Mouse (Mus musculus): ENCODE measurements around the gene Braf.
A peak's percentile ranks its signal among the peaks of the same experiment; 100 is the strongest.

Gene Braf

DNA sequence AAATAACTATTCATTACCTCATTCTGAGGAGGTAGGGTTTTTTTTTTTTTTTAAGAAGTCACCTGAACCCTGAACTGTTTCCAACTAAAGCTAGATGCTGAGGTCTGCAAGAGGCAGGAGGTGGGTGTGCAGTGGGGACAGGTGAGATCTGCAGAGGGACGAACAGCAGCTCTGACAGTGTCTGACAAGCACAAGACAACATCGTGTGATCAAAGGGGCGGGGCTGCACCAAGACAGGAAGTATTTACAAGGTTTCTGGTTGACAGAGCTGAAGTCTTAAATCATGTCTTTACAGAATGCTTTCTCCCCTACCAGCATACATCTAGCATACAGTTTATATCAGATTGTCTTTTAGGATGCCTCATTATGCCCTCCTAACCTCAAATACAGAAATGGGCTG lies 118.4 kb downstream of the Braf start:
- DNase-seq: peak in 1 of 2 experiments; percentile 14

DNA sequence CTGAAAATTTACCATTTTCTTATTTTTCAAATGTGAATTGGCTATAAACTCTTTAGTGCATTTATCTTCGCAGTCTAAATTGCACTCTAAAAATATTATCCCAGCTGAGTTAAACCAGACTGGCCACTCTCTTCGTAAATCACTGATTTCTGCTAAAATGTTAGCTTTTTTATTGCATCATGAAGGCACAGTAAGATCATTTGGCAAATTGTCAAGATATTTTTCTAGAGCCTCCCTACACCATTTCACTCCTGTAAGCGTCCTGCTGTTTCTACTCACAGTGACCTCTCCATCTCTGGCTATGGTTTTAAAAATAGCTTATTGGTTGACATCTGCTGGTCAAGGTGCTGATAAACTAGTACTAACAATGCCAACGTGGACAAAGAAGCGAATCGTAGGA lies 119.2 kb downstream of the Braf start:
- no peak for DNase-seq

DNA sequence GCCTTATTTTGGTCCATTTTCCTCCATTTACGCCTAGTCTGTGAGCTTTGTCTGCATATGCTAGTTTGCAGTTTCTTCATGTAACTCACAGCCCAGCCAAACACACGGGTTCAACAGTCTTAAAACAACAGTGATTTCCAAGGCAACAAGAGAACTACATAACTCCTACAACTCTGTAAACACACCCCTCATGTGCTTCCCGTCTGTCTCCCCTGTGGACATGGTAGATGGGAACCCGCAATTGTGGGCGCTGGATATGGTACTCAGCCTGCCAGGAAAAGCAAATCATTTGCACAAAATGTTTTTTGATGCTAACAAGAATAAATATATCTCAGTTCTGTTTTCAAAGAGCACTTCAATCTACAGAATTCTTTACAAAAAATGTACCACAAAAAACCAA lies 120.7 kb downstream of the Braf start:
- DNase-seq: no peak

DNA sequence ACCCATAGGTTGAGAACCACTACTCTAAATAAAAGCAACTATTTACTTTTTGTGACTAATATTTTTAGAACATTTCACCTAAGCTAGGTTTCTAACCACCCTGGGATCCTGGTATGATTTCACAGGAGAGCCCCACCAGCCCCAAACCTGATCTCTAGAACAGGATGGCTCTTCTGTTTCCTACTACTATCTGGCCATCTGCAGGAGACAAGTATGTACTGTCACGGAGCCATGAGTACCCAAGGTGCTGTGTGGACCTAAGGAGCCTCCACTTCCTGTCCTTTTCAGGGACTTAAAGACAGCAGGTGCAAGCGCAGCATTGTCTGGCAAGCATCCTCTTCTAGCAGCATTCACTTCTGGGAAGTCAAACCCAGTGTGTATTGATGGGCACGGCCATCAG lies 123.4 kb downstream of the Braf start:
- DNase-seq: no peak

DNA sequence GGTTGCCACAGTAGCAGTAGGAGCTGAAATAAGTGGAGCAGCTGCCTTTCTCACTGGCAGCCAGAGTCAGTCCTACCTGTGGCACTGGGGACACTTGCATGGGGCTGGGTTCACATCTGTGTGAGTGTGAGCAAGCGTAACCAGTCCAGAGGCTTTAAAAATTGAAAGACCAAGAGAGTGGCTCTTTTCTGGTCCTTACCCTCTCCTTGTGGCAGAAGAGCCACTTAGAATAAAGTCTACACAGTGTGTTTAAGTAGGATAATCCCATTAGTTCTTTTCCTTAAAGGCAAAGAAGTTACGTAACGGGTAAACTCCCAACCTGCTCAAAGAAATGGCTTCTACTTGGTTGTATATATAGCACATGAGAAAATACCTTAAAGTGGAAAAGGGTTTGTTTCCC lies 124.4 kb downstream of the Braf start:
- DNase-seq: no peak

DNA sequence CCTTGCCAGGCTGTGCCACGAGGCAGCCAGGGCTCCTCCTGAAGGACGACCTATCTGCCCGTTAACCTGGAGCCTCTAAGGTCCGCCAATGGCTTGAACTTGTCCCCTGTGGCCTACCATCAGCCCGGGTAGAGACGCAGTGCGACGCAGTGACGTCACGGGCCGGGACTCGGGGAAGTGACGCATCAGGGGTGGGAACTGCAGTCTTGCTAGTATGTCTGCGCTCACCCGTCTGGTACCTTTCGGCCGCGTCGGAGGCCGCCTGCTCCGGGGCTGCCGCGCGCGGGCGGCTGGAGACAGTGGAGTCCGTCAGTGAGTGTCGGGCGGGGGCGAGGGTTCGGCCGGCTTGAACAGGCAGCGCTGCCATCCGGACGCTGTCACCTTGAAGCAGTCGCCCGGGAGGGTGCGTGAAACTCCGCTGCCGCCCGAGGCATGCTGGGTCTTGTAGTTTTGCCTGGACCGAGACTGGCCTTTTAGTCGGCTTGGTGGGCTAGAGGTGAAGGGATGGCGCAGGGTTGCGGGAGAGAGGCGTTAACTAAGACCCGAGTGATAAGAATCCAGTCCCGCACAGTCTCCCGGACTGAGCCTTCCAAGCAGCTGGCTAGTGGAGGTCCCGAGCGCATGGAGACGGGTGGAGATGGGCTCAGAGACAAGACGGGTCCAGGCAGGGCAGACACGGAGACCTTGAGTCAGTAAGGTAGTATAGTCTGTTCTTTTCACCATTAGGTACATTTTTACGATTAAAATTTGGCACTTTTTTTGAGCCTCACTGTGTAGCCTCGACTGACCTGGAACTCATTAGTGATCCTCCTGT lies 132.7 kb downstream of the Braf start, which contains the start of gene Ndufb2:
TSS of gene Ndufb2 (plus strand) at position 174 of the 814 bp plus-strand sequence.
- DNase-seq: peak; percentile 94 to 95

DNA sequence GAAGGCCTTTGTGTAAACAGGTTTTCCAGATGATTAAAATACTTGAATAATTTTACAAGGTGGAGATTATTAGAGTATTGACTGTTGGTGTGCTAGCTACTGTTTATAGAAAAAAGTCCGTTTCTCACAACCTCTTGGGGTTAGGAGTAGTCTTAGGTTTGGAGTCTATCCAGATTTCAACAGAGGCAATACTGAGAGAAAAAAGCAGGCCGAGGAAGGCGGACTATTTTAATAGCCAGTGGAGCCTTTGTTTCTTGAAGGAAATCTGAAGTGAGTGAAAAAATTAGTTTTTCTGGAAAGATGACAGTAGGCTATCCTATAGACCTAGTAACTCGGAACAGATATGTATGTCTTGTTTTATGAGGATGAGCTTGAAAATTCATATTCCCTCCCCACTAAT lies 133.8 kb downstream of the Braf start:
- DNase-seq: no peak

DNA sequence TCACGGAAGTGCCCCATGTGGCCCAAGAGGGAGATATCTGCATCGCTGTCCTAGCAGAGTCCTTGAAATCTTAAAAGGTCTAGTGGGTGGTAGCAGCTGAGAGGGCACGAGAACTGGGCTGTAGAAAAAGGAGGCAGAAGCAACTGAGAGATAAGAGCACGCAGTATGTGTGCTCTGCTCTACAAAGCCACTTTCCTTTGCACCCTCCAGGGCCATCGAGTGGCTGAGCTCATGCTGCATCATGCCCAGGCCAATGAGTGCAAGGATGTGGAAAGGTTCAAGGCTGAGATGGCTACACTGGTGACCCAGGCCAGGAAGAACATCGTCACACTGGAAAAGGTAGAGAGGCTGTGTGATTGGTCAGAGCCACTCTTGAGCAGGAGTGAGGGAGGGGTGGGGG lies 139.7 kb downstream of the Braf start, which contains the start of gene Gm42420:
TSS of gene Gm42420 (plus strand) at position 237 of the 400 bp plus-strand sequence.
- no peak for DNase-seq

DNA sequence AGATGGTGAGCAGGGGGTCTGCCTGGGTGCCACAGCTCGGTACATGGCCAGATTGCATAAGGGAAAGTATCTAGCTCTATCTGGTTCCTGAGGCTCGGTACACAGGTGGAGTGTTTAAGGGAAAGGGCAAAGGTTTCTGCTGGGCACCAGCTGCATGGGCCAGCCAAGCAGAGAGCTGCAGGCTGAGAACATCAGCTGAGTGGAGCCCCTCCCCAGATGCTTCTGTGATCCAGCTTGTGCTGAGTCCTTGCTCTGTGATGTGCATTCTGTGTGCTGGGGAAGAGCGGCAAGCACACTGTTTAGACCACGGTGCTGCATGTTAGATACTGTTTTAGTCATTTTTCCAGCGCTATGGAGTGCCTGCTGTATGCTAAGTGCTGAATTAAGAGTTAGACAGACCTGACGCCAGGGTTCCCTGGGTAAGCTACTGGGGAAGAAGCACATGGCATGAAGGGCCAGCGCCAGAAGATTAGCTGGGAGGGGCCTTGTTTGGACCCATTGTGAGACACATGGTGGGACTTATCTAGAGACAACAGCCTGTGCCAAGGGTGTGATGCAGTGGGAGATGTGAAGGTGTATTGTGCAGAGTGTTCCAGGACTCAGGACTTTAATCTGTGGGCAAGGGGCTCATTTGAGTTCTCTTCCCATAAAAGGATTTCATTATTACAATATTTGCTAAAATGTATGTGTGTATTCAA lies 144.0 kb downstream of the Braf start:
- no peak for DNase-seq

DNA sequence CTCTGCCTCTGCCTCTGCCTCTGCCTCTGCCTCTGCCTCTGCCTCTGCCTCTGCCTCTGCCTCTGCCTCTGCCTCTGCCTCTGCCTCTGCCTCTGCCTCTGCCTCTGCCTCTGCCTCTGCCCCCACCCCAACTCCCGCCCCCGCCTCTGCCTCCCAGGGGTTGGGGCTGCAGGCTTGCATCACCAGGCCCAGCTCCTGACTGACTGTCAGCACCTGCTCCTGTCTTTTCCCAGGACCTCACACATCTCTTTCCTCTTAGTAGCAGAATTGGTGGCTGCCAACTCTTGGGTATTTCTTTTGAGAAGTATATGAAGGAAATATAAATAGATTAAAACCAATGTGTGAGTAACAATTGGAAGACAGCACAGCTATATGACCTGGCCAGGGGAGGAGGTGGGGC lies 144.7 kb downstream of the Braf start:
- no peak for DNase-seq

DNA sequence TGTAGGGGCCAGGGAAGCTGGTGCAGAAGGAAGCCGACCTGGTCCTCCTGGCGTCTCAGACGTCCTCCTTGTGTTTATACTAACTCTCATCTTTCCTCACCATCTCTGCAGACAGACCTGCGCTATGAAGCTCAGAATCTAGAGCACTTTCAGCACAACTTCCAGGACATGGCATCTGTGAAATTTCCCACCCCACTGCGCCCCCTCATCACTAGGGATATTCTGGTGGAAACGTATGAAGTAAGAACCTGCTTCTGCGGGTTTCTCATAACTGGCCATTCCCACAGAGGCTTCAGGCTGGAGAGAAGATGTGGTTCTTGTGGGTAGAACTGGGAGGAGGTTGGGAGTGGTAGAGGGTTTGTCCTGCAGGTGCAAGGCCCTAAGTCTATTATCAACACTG lies 145.7 kb downstream of the Braf start:
- no peak for DNase-seq

DNA sequence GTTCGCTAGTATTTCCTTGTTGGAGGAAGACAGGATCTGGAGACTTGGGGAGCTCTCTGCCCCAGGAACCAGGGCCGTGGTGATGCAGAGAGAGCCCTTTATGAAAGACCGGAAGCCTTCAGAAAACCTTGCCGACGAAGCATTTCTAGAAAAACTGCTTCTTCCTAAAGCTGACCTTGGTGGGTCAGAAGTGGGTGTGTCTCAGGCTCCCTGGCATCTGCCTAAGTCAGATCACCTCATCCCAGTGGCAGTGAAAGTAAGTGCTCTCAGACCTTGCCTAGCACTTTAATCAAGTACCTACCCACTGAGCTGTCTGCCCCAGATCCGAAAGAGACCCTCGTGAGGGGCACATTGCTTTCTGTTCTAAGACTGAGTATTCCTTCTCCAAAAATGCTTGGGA lies 150.3 kb downstream of the Braf start:
- no peak for DNase-seq

DNA sequence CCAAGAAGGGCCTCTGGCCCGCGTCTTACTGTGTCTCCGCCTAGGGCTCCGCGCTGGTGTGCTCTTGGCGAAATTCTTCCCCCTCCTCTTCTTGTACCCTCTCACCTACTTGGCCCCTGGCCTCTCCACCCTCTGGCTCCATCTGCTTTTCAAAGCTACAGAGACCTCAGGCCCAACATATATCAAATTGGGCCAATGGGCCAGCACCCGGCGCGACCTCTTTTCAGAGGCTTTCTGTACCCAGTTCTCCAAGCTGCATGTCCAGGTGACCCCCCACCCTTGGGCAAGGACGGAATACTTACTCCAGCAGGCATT lies 150.8 kb downstream of the Braf start:
- DNase-seq: peak; percentile 37 to 38

DNA sequence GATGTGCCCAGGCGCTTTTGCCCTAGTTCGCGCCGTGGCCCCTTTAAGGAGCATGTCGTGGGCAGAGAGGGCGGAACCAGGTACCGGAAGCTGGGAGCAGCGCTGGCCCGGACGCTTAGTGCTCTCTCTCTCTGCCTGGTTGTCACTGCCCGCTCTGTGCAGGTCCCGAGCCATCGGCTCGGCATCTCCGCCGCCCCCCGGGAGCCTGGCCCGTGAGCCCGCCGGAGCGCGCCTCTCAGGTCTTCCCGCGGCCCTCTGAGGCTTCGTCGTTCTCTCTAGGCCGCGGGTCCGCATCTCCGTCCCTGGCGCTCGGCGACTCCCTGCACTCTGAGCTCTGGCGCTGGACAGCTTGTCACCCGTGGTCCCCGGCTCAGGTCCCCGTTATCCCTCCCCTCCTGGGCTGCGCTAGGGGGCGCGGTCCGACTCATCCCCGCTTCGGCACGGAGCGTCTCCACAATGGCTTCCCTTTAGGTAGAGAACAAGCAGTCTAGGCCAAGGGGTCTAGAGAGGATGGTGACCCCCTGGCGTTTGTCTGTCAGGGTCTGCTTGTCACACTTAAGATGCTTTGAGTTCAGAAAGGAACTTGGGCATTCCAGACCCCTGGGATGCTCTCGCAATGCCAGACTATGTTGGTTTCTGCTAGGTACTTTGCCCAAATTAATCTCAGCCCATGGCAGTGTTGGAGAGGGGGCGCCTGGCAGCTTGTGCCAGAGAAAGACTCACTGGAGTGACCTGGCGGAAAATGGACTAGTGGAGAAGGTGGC lies 151.3 kb downstream of the Braf start, which contains the start of gene Adck2:
TSS of gene Adck2 (plus strand) at position 83 of the 764 bp plus-strand sequence.
- DNase-seq: peak; percentile 67 to 79

DNA sequence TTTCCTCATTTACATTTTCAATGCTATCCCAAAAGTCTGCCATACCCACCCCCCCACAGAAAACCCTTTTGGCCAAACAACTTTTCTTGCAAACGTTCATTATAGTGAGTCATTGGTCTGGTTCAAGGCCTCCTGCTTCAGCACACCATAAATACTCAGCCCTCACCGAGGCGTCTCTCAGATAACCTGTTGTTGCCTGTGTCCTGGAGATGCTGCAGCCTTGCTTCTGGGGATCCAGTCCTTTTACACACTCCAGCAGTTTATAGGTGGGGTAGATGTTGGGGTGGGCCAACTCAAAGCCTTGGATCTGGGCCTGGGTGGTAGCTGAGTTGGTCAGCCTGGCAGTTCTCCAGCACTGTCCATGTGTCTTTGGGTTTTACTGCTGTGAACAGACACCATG lies 154.8 kb downstream of the Braf start:
- DNase-seq: no peak

DNA sequence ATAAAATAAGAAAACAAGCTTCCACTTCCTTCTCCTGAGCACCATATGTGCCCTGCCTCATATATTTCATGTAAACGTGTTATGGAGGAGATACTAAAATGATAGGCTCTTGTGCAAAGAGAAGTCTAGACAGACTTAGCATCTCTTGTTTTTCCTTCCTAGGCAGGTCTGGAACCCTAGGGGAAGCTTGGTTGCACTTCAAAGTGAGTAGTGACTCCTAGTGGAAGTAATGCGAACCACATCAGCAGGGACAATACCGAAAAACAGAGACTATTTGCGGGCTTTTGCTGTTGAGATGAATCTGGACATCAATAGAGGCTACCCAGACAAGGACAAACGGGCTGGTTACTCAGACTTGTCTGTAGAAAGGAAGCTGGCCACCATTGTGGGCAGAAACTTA lies 157.7 kb downstream of the Braf start:
- DNase-seq: peak in 1 of 2 experiments; percentile 32

DNA sequence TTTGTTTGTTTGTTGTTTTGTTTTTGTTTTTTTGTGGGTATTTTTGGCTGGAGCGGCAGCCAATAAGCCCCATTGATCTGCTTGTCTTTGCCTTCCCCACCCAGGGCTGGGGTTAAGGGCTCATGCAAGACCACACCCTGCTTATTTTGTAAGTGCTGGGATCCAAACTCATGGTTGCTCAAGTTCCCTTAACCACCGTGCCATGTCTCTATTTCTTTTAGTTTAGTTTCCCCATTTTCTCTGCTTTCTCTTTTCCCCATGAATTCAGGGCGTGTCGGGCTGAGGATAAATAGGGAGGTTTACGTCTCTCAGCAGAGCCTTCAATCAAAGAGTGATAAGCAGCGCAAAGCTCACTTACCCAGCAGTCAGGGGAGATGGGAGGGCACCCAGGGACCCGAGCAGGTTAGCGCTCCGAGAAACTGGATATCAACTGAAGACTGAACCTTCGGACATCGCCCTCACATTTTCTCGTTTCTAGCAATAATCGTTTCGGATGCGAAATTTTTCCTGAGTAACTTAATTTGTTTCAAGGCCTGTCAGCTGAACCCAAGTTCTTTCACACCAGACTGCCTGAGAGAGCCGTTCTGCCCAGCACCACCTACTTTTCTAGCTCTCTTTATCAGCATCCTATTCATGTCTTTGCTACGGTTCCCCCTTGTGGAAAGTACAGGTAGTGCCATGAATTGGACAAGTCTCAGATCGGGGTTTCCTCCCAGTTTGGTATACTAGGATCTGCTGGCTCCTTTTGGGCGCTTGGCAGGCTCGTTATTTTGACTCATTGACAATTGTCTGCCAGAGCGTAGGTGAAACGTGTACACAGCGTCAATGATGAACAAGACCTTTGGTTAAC lies 162.9 kb downstream of the Braf start:
- DNase-seq: peak; percentile 74 to 87

DNA sequence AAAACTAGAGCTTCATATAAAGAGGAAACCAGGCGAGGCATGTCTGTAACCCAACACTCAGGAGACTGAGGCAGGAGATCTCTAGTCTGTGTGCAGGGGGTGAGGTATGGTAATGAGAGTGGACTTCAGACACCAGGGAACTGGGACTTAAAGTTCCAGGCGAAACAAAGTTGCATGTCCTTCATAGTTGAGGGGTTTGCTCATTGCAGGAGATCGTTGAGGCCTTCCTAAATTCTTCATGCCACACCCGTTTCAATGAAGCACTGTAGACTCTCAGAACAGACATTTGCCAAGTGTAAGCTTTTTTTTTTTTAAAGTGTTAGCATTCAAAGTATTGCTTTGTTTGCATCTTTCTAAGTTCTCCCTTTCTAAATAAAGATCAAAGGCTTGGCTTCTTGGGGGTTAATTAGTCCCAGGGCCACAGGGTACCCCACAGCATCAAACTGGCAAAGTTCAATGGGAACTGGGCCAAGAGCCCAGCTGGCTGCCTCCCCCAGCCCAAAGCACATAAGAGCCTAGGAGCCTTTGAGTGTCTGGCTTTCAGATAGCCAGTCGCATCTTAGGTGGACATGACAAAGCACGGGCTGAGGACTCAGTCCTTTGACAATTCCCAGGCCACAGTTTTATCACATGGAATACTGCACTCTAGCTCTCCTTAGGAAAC lies 165.9 kb downstream of the Braf start:
- DNase-seq: no peak

DNA sequence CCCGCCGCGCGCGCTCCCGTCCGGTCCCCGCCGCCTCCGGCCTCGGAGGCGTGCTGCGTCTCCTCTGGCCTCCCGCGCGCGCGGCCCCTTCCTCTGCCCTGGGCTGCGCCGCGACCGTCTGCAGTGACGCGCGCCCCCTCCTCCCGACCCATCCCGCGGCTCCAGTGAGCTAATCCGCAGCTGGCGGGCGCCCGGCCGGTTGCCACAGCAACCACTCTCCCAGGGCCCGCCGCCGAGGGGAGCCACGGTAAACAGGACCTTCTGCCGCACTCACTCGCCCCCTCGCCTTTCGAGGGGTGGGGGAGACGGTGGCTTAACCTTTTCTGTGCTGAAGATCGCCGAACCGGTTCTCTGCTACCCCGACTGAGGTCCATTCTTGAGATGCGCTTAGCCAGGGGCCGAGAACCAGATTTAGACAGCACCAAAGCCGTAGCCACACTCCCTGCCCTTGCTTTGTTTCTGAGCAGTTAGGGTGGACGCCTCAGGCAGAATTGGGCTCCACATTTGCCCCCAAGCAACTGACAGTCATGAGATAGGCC lies 167.5 kb downstream of the Braf start, which contains the start of gene Dennd2a:
TSS of gene Dennd2a (minus strand) at position 145 of the 539 bp plus-strand sequence.
- DNase-seq: peak in 1 of 2 experiments; percentile 15

DNA sequence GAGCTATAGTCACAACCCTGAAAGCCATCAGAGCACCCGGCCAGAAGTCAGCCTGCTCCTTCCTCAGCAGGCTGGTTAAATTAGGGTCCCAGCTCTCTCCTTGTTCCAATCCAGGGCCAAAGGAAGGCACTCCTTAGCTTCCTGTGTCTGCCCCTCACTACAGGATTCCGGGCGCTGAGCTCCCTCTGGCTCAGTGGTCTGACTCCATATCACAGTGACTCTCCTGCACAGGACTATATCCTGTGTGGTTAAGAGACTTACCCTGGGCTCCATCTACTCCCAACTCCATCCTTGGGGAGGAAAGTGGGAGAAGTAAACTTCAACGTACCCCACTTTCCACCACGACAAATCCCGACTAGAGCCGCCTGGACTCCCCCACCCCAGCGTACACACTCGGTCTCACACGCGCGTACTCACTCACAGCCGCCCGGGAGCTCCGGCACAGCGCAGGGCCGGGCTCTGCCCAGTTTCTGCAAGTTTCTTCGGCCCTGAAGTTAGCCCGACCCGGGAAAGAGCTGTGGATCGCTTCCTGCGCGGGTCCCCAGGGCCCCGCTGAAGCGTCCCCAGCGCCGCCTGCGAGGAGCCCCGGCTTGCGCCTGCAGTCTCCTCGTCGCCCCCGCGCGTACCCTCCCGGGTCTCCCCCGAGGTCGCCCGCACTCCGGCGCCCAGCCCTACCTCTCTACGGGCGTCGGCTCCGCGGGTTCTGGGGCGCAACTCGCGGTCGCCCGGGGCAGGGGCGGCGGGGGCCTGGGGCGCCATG lies 168.2 kb downstream of the Braf start:
- peak in 1 of 2 experiments; percentile 6 for DNase-seq

DNA sequence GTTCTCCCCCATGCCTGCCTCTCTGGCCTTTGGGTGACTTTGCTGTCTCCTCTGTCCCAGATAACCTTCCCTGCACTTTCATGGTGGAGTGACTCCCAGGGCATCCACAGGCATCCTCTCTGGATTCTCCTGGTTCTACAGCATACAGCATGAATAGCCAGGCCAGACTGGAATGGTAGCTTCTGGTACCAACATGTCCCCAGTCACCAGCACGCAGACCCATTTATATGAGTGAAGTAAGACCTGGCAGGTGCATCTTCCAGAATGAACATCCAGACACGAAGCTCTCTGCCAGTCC lies 169.7 kb downstream of the Braf start:
- DNase-seq: no peak
